Mouse (Mus musculus) monocyte, adult 59 days (primary cell): Measurements from ENCODE around the gene Fam198a. TPM values are rescaled to one million over a fixed set of nuclear protein-coding genes. Genes with fewer than 3 reads are reported as not detected.

Experiments
- total RNA-seq, 2 experiments: library from RNA; stranded (reverse); gene quantifications; one replicate each; pipeline ENCODE4 v1.2.4; 2023

Fam198a gene
- not detected for total RNA-seq

GRCm38 (mm10) chr9:121950418-121951113 lies at the start of gene Fam198a:
TSS of gene Fam198a (plus strand) at chr9:121950988.

GRCm38 (mm10) chr9:121916102-121916501 lies 34.7 kb upstream of the Fam198a start, which contains the start of gene Cyp8b1:
TSS of gene Cyp8b1 (minus strand) at chr9:121916305.

GRCm38 (mm10) chr9:121997010-121997409 lies 46.2 kb downstream of the Fam198a start, which contains the start of gene Pomgnt2:
TSS of gene Pomgnt2 (minus strand) at chr9:121997110.

Other genes with a start within 250 kb of the Fam198a start
- 1 to 10 TPM; 9.0 to 9.2 TPM for gene Sec22c, start 245.5 kb upstream of the Fam198a start, total RNA-seq
- 10 to 100 TPM; 12.4 to 14.2 TPM for gene Ss18l2, start 240.7 kb upstream of the Fam198a start, total RNA-seq
- 100 to 1,000 TPM; 250 to 258 TPM for gene Nktr, start 231.8 kb upstream of the Fam198a start, total RNA-seq
- under 1 TPM; 0.24 to 0.58 TPM for gene Zfp651, start 191.7 kb upstream of the Fam198a start, total RNA-seq
- not detected for gene Klhl40, start 173.4 kb upstream of the Fam198a start, total RNA-seq
- not detected for gene Hhatl, start 158.5 kb upstream of the Fam198a start, total RNA-seq
- not detected for gene Ccdc13, start 111.5 kb upstream of the Fam198a start, total RNA-seq
- gene Higd1a, start 92.6 kb upstream of the Fam198a start, total RNA-seq: 10 to 100 TPM; 27.9 to 40.2 TPM
- gene Ackr2, start 52.6 kb upstream of the Fam198a start, total RNA-seq: not detected
- not detected for gene Cyp8b1, start 34.7 kb upstream of the Fam198a start, total RNA-seq
- 1 to 10 TPM in 1 of 2 experiments, under 1 TPM in 1; 0.73 to 1.8 TPM for gene Pomgnt2, start 46.1 kb downstream of the Fam198a start, total RNA-seq
- gene Snrk, start 166.3 kb downstream of the Fam198a start, total RNA-seq: 100 to 1,000 TPM in 1 of 2 experiments, 10 to 100 TPM in 1; 98.6 to 113 TPM